16 mouse cellular contexts compared by ENCODE assay signal in genomic region chr5:74904327-74904726, GRCm38 (mm10).
DNase-seq lines count a peak whose midpoint lies in the region; ATAC-seq and TF ChIP-seq lines count a peak whose summit lies in the region.
"Had no signal": no experiment of that assay in that cellular context is flagged by ENCODE, and none has a peak within 500 bp of the region (broad histone marks: within the 10 kb centered on the region; RNA-seq: fewer than 3 reads in every experiment).

No protein-coding gene starts in this region.

- TF ChIP-seq CTCF in heart, adult 2 months (IDR thresholded peaks at IDR 0.05), result peak; percentile 46
- TF ChIP-seq CTCF in lung, postnatal 0 days (IDR thresholded peaks at IDR 0.05), result peak; percentile 52
- no peak for TF ChIP-seq CTCF in lung, adult 2 months (IDR thresholded peaks at IDR 0.05; ENCODE audit: insufficient read depth, low read length)
- peak; percentile 82 for TF ChIP-seq CTCF in ES-Bruce4 (IDR thresholded peaks at IDR 0.05; ENCODE audit: low read depth, low read length)

- no peaks in the 10 kb centered on the region for H3K9me3 ChIP-seq in lung, postnatal 0 days (ENCODE audit: low read length)
- H3K9me3 ChIP-seq in ES-Bruce4 (replicated peaks; ENCODE audit: control insufficient read depth, insufficient read depth, low read length, poor library complexity, severe bottlenecking), result no peaks in the 10 kb centered on the region
- no peaks in the 10 kb centered on the region for H3K9me3 ChIP-seq in hindbrain, embryonic 14.5 days (ENCODE audit: control insufficient read depth, low read length)
- H3K9me3 ChIP-seq: embryonic facial prominence, embryonic 12.5 days; midbrain, embryonic 10.5 days; neural tube, embryonic 12.5 days; stomach, embryonic 15.5 days had no signal

- TF ChIP-seq EP300 in heart, adult 2 months (IDR thresholded peaks at IDR 0.05; ENCODE audit: insufficient read depth, low read depth, low read length), result no peak
- no peak for TF ChIP-seq EP300 in lung, postnatal 0 days (IDR thresholded peaks at IDR 0.05)
- no peak for TF ChIP-seq EP300 in ES-Bruce4 (IDR thresholded peaks at IDR 0.05; ENCODE audit: insufficient read depth, low read depth, low read length)

- H3K9ac ChIP-seq in heart, adult 2 months (ENCODE audit: low read depth, low read length), result no peak overlapping the region
- H3K9ac ChIP-seq in lung, postnatal 0 days (replicated peaks; ENCODE audit: low read depth), result no peak overlapping the region
- no peak overlapping the region for H3K9ac ChIP-seq in ES-Bruce4 (ENCODE audit: low read depth, poor library complexity, severe bottlenecking)
- no peak overlapping the region for H3K9ac ChIP-seq in hindbrain, embryonic 14.5 days
- H3K9ac ChIP-seq: embryonic facial prominence, embryonic 12.5 days; neural tube, embryonic 12.5 days; stomach, embryonic 15.5 days had no signal

- H3K27me3 ChIP-seq in heart, adult 2 months (ENCODE audit: control insufficient read depth, insufficient read depth, low read length), result no peaks in the 10 kb centered on the region
- H3K27me3 ChIP-seq in lung, postnatal 0 days (replicated peaks; ENCODE audit: insufficient read depth, low read length), result no peaks in the 10 kb centered on the region
- H3K27me3 ChIP-seq in ES-Bruce4 (ENCODE audit: control insufficient read depth, insufficient read depth, low read length, poor library complexity, severe bottlenecking), result no peaks in the 10 kb centered on the region
- H3K27me3 ChIP-seq in hindbrain, embryonic 14.5 days (ENCODE audit: control insufficient read depth, insufficient read depth, low read length), result no peaks in the 10 kb centered on the region
- H3K27me3 ChIP-seq: embryonic facial prominence, embryonic 12.5 days; neural tube, embryonic 12.5 days; stomach, embryonic 15.5 days had no signal

- H3K27ac ChIP-seq in heart, adult 2 months, result peak overlapping the region; percentile 40; the same call in 1 of the 2 replicates
- H3K27ac ChIP-seq in lung, postnatal 0 days (ENCODE audit: low read length), result no peak overlapping the region
- no peak overlapping the region for H3K27ac ChIP-seq in ES-Bruce4 (ENCODE audit: insufficient read depth, low read length)
- no peak overlapping the region for H3K27ac ChIP-seq in hindbrain, embryonic 14.5 days
- H3K27ac ChIP-seq: embryonic facial prominence, embryonic 12.5 days; midbrain, embryonic 10.5 days; neural tube, embryonic 12.5 days had no signal

- WGBS in heart, adult 2 months, result 83% methylated on average over 3 of the region's 3 CpGs
- WGBS in lung, postnatal 0 days, result 75% methylated on average over 3 of the region's 3 CpGs
- 80% methylated on average over 3 of the region's 3 CpGs for WGBS in lung, adult 2 months
- 75% methylated on average over 3 of the region's 3 CpGs for WGBS in hindbrain, embryonic 14.5 days

- intact Hi-C loops in heart, adult 2 months (cut with DNase I), result no loop called here

- H3K4me1 ChIP-seq in heart, adult 2 months (ENCODE audit: control insufficient read depth, insufficient read depth, low read length), result no peaks in the 10 kb centered on the region
- no peaks in the 10 kb centered on the region for H3K4me1 ChIP-seq in lung, postnatal 0 days (ENCODE audit: insufficient read depth, low read depth, low read length)
- H3K4me1 ChIP-seq in lung, adult 2 months (ENCODE audit: control insufficient read depth, insufficient read depth, low read length), result no peaks in the 10 kb centered on the region
- H3K4me1 ChIP-seq in ES-Bruce4 (ENCODE audit: control insufficient read depth, insufficient read depth, low read length), result no peaks in the 10 kb centered on the region
- no peaks in the 10 kb centered on the region for H3K4me1 ChIP-seq in hindbrain, embryonic 14.5 days (replicated peaks; ENCODE audit: control insufficient read depth, insufficient read depth, low read length)
- H3K4me1 ChIP-seq: stomach, embryonic 15.5 days had no signal

- TF ChIP-seq POLR2A in heart, adult 2 months (IDR thresholded peaks at IDR 0.05; ENCODE audit: insufficient read depth, low read depth, low read length), result no peak
- TF ChIP-seq POLR2A in lung, adult 2 months (IDR thresholded peaks at IDR 0.05; ENCODE audit: borderline replicate concordance, extremely low read depth, low read depth, low read length), result no peak
- TF ChIP-seq POLR2A in ES-Bruce4 (IDR thresholded peaks at IDR 0.05; ENCODE audit: insufficient read depth, low read length), result no peak

- ATAC-seq in lung, postnatal 0 days, result no peak
- no peak for ATAC-seq in hindbrain, embryonic 14.5 days (ENCODE audit: low FRiP score)
- ATAC-seq: forebrain, embryonic 14.5 days had no signal

- DNase-seq in heart, adult 2 months, result no peak
- no peak for DNase-seq in heart, adult 18-20 months
- no peak for DNase-seq in lung, postnatal 0 days (ENCODE audit: low spot score)
- DNase-seq in lung, adult 2 months, result no peak
- peak; percentile 13 for DNase-seq in induced T-regulatory cell, adult 2 months (ENCODE audit: low read depth)
- no peak for DNase-seq in cerebellum, adult 11-12 months
- DNase-seq in hindbrain, embryonic 14.5 days (ENCODE audit: low spot score), result no peak
- DNase-seq: adrenal gland, adult 8-10 months; cerebellum, adult 9-10 months; right cerebral cortex, adult 18-20 months had no signal

- H3K4me2 ChIP-seq in lung, postnatal 0 days (replicated peaks; ENCODE audit: low read depth, low read length), result no peak overlapping the region
- no peak overlapping the region for H3K4me2 ChIP-seq in hindbrain, embryonic 14.5 days (replicated peaks)
- H3K4me2 ChIP-seq: embryonic facial prominence, embryonic 12.5 days; neural tube, embryonic 12.5 days; stomach, embryonic 15.5 days had no signal

- no peaks in the 10 kb centered on the region for H3K79me2 ChIP-seq in heart, adult 2 months (replicated peaks; ENCODE audit: control insufficient read depth, insufficient read depth, low read length)

- H3K4me3 ChIP-seq in heart, adult 2 months, result no peak overlapping the region
- H3K4me3 ChIP-seq in lung, postnatal 0 days (ENCODE audit: low read depth, low read length), result no peak overlapping the region
- H3K4me3 ChIP-seq in lung, adult 2 months (replicated peaks; ENCODE audit: extremely low read depth, low read depth, low read length), result no peak overlapping the region
- H3K4me3 ChIP-seq in ES-Bruce4 (ENCODE audit: low read depth, low read length), result no peak overlapping the region
- no peak overlapping the region for H3K4me3 ChIP-seq in hindbrain, embryonic 14.5 days (replicated peaks; ENCODE audit: low read length)
- H3K4me3 ChIP-seq: embryonic facial prominence, embryonic 12.5 days; midbrain, embryonic 10.5 days; neural tube, embryonic 12.5 days; stomach, embryonic 15.5 days had no signal

- no peaks in the 10 kb centered on the region for H3K36me3 ChIP-seq in heart, adult 2 months (ENCODE audit: control insufficient read depth, insufficient read depth, low read length)
- no peaks in the 10 kb centered on the region for H3K36me3 ChIP-seq in lung, postnatal 0 days (ENCODE audit: insufficient read depth, low read length)
- H3K36me3 ChIP-seq in ES-Bruce4 (ENCODE audit: control insufficient read depth, insufficient read depth, low read length, poor library complexity, severe bottlenecking), result no peaks in the 10 kb centered on the region
- H3K36me3 ChIP-seq in hindbrain, embryonic 14.5 days (replicated peaks; ENCODE audit: control insufficient read depth, insufficient read depth), result no peaks in the 10 kb centered on the region
- H3K36me3 ChIP-seq: embryonic facial prominence, embryonic 12.5 days; midbrain, embryonic 10.5 days; neural tube, embryonic 12.5 days; stomach, embryonic 15.5 days had no signal
